Mouse (Mus musculus) liver, embryonic 15.5 days (tissue): ENCODE measurements around the gene Map3k14. TPM values are rescaled to one million over a fixed set of nuclear protein-coding genes. Genes with fewer than 3 reads are reported as not detected.
A peak's percentile ranks its signal among the peaks of the same experiment; 100 is the strongest.
"Not testable (repeated sequence)": the region's sequence is repeated elsewhere in the genome, so short reads cannot be mapped to it uniquely, and the experiment has no call there.

Source experiments
- ATAC-seq: fragments of 200-750 bp; cut with Nextera tagmentation; 2 replicates; pipeline ENCODE4 v1.8.0; 2017; ENCODE audit warnings: moderate number of reproducible peaks, mild to moderate bottlenecking, moderate library complexity; ENCODE audit not compliant: insufficient read depth
- H3K27ac ChIP-seq: fragments of 300-500 bp; sonication (generic); replicated peaks from 2 replicates; pipeline ENCODE4 v1.5.1; 2015; ENCODE audit warnings: mild to moderate bottlenecking, inconsistent platforms
- H3K27me3 ChIP-seq: fragments of 300-500 bp; sonication (generic); 2 replicates; pipeline ENCODE4 v1.6.1; 2015; ENCODE audit warnings: mild to moderate bottlenecking, inconsistent platforms
- H3K36me3 ChIP-seq: fragments of 300-500 bp; sonication (generic); replicated peaks from 2 replicates; pipeline ENCODE4 v1.6.1; 2015; ENCODE audit warnings: moderate library complexity, mild to moderate bottlenecking, inconsistent platforms
- H3K4me1 ChIP-seq: fragments of 300-500 bp; sonication (generic); replicated peaks from 2 replicates; pipeline ENCODE4 v1.6.1; 2015; ENCODE audit warnings: inconsistent platforms
- H3K4me2 ChIP-seq: fragments of 300-500 bp; sonication (generic); 2 replicates; pipeline ENCODE4 v1.6.1; 2015; ENCODE audit warnings: moderate library complexity, mild to moderate bottlenecking, inconsistent platforms
- H3K4me3 ChIP-seq: fragments of 300-500 bp; sonication (generic); replicated peaks from 2 replicates; pipeline ENCODE4 v1.5.1; 2015; ENCODE audit warnings: mild to moderate bottlenecking, inconsistent platforms
- H3K9ac ChIP-seq: fragments of 300-500 bp; sonication (generic); 2 replicates; pipeline ENCODE4 v1.6.1; 2015; ENCODE audit warnings: moderate library complexity, mild to moderate bottlenecking, inconsistent platforms
- H3K9me3 ChIP-seq: fragments of 300-500 bp; sonication (generic); replicated peaks from 2 replicates; pipeline ENCODE4 v1.6.1; 2016; ENCODE audit warnings: inconsistent platforms
- WGBS: fragments of 180-500 bp; shearing (Covaris S2); methylation state at CpG from one replicate; pipeline ENCODE4 v1.1.7; 2015; ENCODE audit warnings: mixed read lengths; ENCODE audit not compliant: insufficient replicate concordance; 5-methylcytosine and 5-hydroxymethylcytosine counted together
- polyA plus RNA-seq: library from polyadenylated mRNA; unstranded; fragments of >200 nt; fragmentation: Nextera tagmentation; extraction: Ambion mirVana; gene quantifications from 2 replicates; pipeline ENCODE4 v1.2.1, GENCODE M21; 2015

Gene Map3k14
- polyA plus RNA-seq, 1 experiment from 2014 or later: 0.47 TPM

DNA sequence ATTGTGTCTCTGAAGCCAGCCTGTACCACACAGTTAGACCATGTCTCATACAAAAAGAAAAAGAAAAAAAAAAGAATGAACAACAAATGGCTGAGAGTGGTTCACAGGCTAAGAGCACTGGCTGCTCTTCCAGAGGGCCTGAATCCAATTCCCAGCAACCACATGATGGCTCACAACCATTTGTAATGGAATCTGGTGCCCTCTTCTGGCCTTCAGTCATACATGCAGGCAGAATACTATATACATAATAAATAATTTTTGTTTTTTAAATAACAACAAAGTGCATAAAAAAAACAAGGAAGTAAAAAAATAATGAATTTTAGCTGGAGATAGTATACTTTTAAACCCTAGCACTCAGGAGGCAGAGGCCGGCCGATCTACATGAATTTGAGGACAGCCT is 37.7 kb downstream of the Map3k14 start:
- ATAC-seq: no peak
- Histone ChIP-seq H3K9ac (no peak overlapping the region), H3K36me3 (peaks cover 20% of the 10 kb centered on the region), H3K4me3 (no peak overlapping the region), H3K27ac (no peak overlapping the region), H3K4me2 (no peak overlapping the region), H3K27me3 (no peaks in the 10 kb centered on the region), H3K4me1 (no peaks in the 10 kb centered on the region), H3K9me3 (no peaks in the 10 kb centered on the region)
- WGBS: 92% methylated on average over 2 of the region's 2 CpGs

DNA sequence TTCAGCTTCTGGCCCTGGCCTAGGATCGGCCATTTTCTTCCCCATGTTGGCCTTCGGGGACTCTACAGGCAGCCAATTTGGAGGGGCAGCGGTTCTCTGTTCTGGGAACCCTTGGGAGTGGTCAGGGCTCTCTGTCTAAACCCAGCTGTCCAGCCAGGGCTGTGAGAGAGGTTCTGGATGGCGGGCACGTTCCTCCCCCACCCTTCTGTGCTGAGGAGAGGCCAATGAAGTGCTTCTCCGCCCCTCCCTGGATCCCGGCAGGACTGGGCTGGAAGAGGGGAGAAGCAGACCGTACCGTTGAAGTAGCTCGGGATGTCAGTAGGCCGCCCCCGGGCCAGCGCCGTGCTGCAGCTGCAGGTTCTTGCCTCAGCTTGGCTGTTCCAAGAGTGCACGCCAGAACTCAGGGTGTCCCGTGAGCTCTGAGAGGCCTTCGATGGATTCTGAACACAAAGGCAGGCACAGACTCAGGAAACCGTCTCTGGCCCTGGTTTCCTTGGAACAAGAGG is 43.3 kb downstream of the Map3k14 start:
- no peak for ATAC-seq

DNA sequence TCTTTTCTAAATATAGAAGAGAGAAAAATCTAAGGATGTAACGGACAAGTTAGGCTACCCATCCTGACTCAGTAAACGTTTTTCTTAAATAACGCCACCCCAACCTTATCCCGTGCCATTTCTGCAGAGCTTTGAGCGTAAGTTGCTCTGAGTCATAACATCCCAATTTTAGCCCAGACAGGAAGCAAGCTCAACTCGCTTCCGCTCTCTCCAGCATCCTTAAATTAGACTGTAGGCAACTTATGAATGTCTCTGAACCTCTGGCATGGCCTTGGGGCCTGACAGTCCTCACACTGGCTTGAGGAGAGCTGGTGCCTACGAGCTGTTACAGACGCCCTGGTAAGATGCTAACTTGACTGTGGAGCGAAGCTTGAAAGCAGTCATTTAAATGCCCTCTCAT is 43.8 kb downstream of the Map3k14 start:
- ATAC-seq: no peak
- no peaks in the 10 kb centered on the region for H3K36me3 ChIP-seq
- H3K4me1 ChIP-seq: peaks cover 2% of the 10 kb centered on the region
- no peak overlapping the region for H3K4me2 ChIP-seq
- H3K9ac ChIP-seq: no peak overlapping the region
- no peak overlapping the region for H3K27ac ChIP-seq
- H3K4me3 ChIP-seq: no peak overlapping the region
- no peaks in the 10 kb centered on the region for H3K9me3 ChIP-seq
- 54% methylated on average over 10 of the region's 10 CpGs for WGBS
- H3K27me3 ChIP-seq: peaks cover 10% of the 10 kb centered on the region; the same call in 1 of the 2 replicates

More for the DNA sequence above, 43.3 kb downstream of the Map3k14 start:
- 0 out of 2 replicates have a peak, but pooled peaks cover under 1% of the 10 kb centered on the region for H3K36me3 ChIP-seq
- H3K4me3 ChIP-seq: no peak overlapping the region
- H3K4me2 ChIP-seq: no peak overlapping the region
- no peak overlapping the region for H3K27ac ChIP-seq
- no peak overlapping the region for H3K9ac ChIP-seq
- no peaks in the 10 kb centered on the region for H3K9me3 ChIP-seq
- 0 out of 2 replicates have a peak, but pooled peaks cover 7% of the 10 kb centered on the region for H3K27me3 ChIP-seq
- no peaks in the 10 kb centered on the region for H3K4me1 ChIP-seq
- 69% methylated on average over 18 of the region's 18 CpGs for WGBS

DNA sequence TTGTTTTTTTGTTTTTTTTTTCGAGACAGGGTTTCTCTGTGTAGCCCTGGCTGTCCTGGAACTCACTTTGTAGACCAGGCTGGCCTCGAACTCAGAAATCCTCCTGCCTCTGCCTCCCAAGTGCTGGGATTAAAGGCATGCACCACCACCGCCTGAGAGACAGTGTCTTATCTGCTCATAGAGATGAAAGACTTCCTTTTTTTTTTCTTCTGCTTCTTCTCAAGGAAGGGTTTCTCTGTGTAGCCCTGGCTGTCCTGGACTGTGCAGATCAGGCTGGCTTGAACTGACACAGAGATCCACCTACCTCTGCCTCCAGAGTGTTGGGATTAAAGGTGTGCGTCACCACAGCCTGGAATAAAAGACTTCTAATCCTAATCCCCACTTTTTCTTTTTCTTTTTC is 44.6 kb downstream of the Map3k14 start:
- H3K36me3 ChIP-seq, H3K27ac ChIP-seq, H3K4me2 ChIP-seq, H3K4me3 ChIP-seq, H3K9me3 ChIP-seq, ATAC-seq, H3K4me1 ChIP-seq, H3K9ac ChIP-seq: not testable (repeated sequence)
- H3K27me3 ChIP-seq: peaks cover 14% of the 10 kb centered on the region
- 48% methylated on average over 4 of the region's 4 CpGs for WGBS

DNA sequence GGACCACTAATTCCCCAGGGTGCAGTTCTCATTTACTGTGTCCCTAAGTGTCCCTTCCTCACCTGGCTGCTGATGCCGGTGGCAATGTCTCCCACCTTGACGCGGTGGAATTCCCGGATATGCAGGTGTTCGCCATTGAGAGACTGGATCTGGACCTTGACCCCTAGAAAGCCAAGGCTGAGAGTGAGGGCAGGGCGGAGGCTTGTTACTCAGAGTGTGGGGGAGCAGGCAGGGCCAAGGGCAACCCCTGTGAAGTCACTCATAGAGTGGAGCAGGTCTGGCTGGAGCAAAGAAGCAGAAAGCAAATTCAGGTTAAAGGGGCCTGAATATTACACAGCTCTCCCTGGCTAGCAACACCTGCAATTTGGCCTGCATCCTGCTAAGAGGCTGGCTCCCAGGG is 45.8 kb downstream of the Map3k14 start:
- Histone ChIP-seq H3K36me3 (no peaks in the 10 kb centered on the region), H3K9ac (no peak overlapping the region), H3K9me3 (no peaks in the 10 kb centered on the region), H3K4me1 (peaks cover 13% of the 10 kb centered on the region), H3K4me3 (no peak overlapping the region), H3K27me3 (peaks cover 14% of the 10 kb centered on the region), H3K4me2 (no peak overlapping the region), H3K27ac (no peak overlapping the region)
- WGBS: 74% methylated on average over 6 of the region's 6 CpGs
- ATAC-seq: no peak

DNA sequence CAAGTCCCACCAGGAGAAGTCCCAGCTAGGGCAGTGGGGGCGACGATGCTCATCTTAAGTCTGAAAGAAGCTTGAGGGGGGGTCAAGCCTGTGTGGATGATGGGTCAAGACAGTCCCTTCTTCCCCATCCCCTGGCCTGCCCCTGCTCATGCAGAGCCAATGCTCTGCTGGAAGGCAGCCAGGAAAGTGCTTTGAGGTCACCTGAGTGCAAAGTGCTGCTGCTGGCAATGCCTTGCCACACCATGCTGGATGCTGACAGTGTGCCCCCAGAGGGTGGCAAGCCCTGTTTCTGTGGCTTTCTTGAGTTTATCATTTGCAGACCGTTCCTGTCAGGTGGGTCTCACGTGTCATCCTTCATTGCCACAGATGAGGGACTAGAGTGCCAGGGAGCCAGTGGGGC is 47.3 kb downstream of the Map3k14 start:
- Histone ChIP-seq H3K4me1 (peaks cover 19% of the 10 kb centered on the region), H3K4me3 (no peak overlapping the region), H3K27ac (no peak overlapping the region), H3K9ac (no peak overlapping the region), H3K36me3 (no peaks in the 10 kb centered on the region), H3K4me2 (no peak overlapping the region), H3K9me3 (no peaks in the 10 kb centered on the region), H3K27me3 (peaks cover 16% of the 10 kb centered on the region)
- WGBS: 64% methylated on average over 4 of the region's 4 CpGs
- no peak for ATAC-seq

DNA sequence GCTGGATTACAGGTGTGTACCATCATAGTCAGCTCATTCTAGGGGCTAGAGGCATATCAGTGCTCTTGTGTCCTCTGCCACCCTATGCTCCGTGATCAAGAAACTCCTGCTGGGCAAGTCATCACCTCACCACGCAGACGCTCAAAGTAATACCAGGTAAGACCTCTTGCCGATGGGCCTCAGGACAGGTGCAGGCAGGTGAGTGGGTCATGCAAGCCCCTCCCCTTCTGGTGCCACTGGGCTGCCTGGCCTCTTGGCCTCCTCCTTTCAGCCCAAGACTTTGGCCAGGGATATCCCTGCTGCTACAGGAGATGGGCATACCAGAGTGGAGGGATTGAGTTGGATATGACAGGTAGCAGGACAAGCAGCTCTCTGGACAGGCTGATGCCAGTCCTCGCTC is 48.0 kb downstream of the Map3k14 start:
- Histone ChIP-seq H3K27ac (no peak overlapping the region), H3K27me3 (peaks cover 16% of the 10 kb centered on the region), H3K9me3 (no peaks in the 10 kb centered on the region), H3K36me3 (no peaks in the 10 kb centered on the region), H3K4me1 (peaks cover 19% of the 10 kb centered on the region), H3K4me2 (no peak overlapping the region), H3K9ac (no peak overlapping the region), H3K4me3 (no peak overlapping the region)
- 71% methylated on average over 5 of the region's 5 CpGs for WGBS
- no peak for ATAC-seq

DNA sequence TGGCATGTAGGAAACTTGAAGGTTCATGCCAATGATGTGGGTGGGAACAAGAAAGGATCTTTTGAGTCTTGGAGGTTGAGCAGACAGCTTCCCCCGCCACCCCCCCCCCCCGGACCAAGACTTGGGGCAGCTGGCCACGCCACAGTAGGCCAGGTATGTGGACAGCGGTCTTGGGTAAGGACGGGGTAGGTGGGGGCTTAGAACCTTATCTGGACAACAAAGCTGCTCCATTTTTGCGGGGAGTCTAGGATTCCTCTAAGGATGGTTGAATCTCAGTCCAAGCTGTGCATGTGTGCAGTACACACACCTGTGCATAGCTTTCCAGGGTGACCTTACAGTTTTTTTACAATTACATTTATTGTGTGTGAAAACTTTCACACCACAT is 48.8 kb downstream of the Map3k14 start:
- H3K27ac ChIP-seq: no peak overlapping the region
- no peaks in the 10 kb centered on the region for H3K36me3 ChIP-seq
- H3K9ac ChIP-seq: peak overlapping the region; percentile 39; the same call in 1 of the 2 replicates
- H3K4me3 ChIP-seq: peak overlapping the region; percentile 57
- ATAC-seq: no peak
- peaks cover 19% of the 10 kb centered on the region for H3K4me1 ChIP-seq
- peaks cover 16% of the 10 kb centered on the region for H3K27me3 ChIP-seq
- H3K9me3 ChIP-seq: no peaks in the 10 kb centered on the region
- WGBS: 17% methylated on average over 6 of the region's 6 CpGs
- H3K4me2 ChIP-seq: peak overlapping the region; percentile 80

DNA sequence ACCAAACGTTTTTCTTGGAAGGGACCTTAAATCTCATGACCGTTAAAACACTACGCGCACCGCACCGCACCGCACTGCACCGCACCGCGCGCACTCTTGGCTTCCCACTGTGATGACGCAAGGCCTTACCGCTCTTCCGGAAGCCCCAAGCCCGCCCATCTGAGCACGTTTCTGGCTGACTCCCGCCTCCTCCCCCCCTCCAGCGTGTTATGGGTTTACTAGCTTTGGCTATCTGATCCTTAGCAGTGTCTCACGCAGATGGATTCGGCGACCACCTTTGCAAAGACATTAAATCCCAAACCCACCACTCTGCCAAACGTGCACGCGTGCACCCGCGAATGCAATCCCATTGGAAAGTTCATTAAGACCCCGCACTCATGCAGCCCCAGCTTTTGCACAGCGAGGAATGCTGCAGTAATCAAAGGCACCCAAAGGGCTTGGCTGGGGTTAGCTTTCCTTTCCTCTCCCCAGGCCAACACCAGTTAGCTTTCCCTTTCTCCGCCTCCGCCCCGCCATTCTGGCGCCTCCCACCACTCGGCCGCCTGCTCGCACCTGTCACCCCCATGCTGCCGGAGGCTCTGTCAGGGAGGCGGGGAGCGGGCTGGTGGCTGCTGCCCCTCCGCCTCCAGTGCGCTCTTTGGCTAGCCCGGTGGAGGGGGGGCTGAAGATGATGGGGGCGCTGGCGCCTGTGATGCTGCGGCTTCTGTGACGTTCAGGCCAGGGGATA is 49.3 kb downstream of the Map3k14 start, which contains the start of gene Spata32:
Spata32 (minus strand) TSS at position 643 of the 727 bp plus-strand sequence.
- peaks cover 16% of the 10 kb centered on the region for H3K27me3 ChIP-seq
- 1% methylated on average over 45 of the region's 45 CpGs for WGBS
- peaks cover 19% of the 10 kb centered on the region for H3K4me1 ChIP-seq
- peak within 1 kb of the TSS; percentile 80 for H3K4me2 ChIP-seq
- ATAC-seq: 0 out of 2 replicates have a peak, but pooled peaks have one; percentile 44
- H3K4me3 ChIP-seq: peak within 1 kb of the TSS; percentile 57
- no peak within 1 kb of the TSS for H3K27ac ChIP-seq
- H3K9me3 ChIP-seq: no peaks in the 10 kb centered on the region
- peak within 1 kb of the TSS; percentile 39; the same call in 1 of the 2 replicates for H3K9ac ChIP-seq
- no peaks in the 10 kb centered on the region for H3K36me3 ChIP-seq

DNA sequence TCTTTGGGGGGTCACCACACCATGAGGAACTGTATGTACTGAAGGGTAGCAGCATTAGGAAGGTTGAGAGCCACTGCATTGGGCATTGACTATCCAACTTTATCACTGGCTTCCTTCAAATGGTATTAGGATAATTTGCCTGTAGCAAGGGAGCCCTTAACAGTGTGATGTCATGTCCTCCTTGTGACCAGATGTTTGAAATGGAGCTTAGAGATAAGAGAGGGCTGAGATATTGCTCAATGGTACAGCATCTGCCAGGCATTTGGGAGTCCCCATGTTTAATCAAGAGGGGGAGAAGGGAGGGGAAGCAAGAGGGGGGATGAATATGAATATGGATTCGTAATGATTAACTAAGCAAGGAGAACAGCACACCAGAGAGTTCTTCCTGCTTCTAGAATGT is 51.9 kb downstream of the Map3k14 start:
- no peak overlapping the region for H3K9ac ChIP-seq
- no peak overlapping the region for H3K4me3 ChIP-seq
- 23% methylated on average over 1 of the region's 1 CpGs for WGBS
- no peaks in the 10 kb centered on the region for H3K9me3 ChIP-seq
- peaks cover 16% of the 10 kb centered on the region for H3K27me3 ChIP-seq
- peaks cover 19% of the 10 kb centered on the region for H3K4me1 ChIP-seq
- H3K4me2 ChIP-seq: no peak overlapping the region
- H3K27ac ChIP-seq: no peak overlapping the region
- ATAC-seq: peak; percentile 56
- no peaks in the 10 kb centered on the region for H3K36me3 ChIP-seq

DNA sequence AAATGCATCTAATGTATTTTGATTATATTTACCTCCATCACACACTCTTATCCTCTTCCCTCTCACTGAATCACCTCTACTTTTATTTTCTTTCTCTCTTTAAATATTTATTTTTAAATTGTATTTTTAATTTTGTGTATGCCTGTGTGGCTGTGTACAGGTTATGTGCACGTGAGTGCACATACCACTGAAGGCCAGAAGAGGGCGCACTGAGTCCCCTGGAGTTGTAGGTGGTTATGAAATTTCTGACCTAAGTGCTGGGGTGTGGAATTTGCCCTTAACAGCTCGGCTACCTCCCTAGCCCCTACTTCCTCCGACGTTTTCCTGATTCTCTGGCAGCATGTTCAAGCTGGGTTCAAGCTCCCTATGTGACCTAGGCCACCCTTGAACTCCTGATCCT is 53.6 kb downstream of the Map3k14 start:
- Histone ChIP-seq H3K36me3 (no peaks in the 10 kb centered on the region), H3K27me3 (peaks cover 9% of the 10 kb centered on the region), H3K4me3 (no peak overlapping the region), H3K27ac (no peak overlapping the region), H3K4me1 (peaks cover 19% of the 10 kb centered on the region), H3K9ac (no peak overlapping the region), H3K9me3 (no peaks in the 10 kb centered on the region), H3K4me2 (no peak overlapping the region)
- 59% methylated on average over 5 of the region's 5 CpGs for WGBS
- ATAC-seq: no peak
